Comparison of ENCODE assay signal across 17 mouse cellular contexts in genomic region chr14:79672567-79672966, GRCm38 (mm10). TPM values are rescaled to one million over a fixed set of nuclear protein-coding genes. Genes with fewer than 3 reads are reported as not detected.
"Had no signal": no experiment of that assay in that cellular context is flagged by ENCODE, and none has a peak within 500 bp of the region (broad histone marks: within the 10 kb centered on the region; RNA-seq: fewer than 3 reads in every experiment).

No protein-coding gene starts in this region.

- H3K4me2 ChIP-seq: kidney, embryonic 15.5 days; limb, embryonic 12.5 days; limb, embryonic 15.5 days; liver, embryonic 11.5 days; lung, embryonic 14.5 days had no signal

- H3K36me3 ChIP-seq: kidney, embryonic 15.5 days; limb, embryonic 12.5 days; limb, embryonic 15.5 days had no signal

- H3K4me3 ChIP-seq: kidney, embryonic 15.5 days; left cerebral cortex, adult 2 months; limb, embryonic 12.5 days; limb, embryonic 15.5 days had no signal

- H3K27me3 ChIP-seq: kidney, embryonic 15.5 days; limb, embryonic 12.5 days; limb, embryonic 15.5 days had no signal

- H3K9ac ChIP-seq: kidney, embryonic 15.5 days; limb, embryonic 12.5 days; limb, embryonic 15.5 days; liver, embryonic 14.5 days; liver, postnatal 0 days; lung, embryonic 14.5 days had no signal

- H3K27ac ChIP-seq: kidney, embryonic 15.5 days; left cerebral cortex, adult 2 months; limb, embryonic 12.5 days; limb, embryonic 15.5 days; liver, embryonic 14.5 days; macrophage had no signal

- DNase-seq: kidney, adult 11 months; kidney, adult 8-10 months; layer of hippocampus, postnatal 36 days; liver, postnatal 0 days; thymus, adult 18-20 months; thymus, postnatal 36 days had no signal

- ATAC-seq: liver, postnatal 0 days; lung, postnatal 0 days had no signal

- H3K9me3 ChIP-seq: kidney, embryonic 15.5 days; limb, embryonic 12.5 days; limb, embryonic 15.5 days had no signal

RNA-seq across cellular contexts. Expression of gene Cnmd, which starts 10.6 kb away (rescaled TPM):
- polyA plus RNA-seq: macrophage; small intestine, adult 2 months; spleen, adult 2 months had no signal
